Mouse (Mus musculus) lung, adult 2 months (tissue): ENCODE measurements at regions not wholly inside any gene's neighbourhood (a gene's known extent, or its start where the extent isn't known, plus 50 kb on each side); places are given as distances from the start of the nearest gene placed in this dataset.

Experiments
- CTCF ChIP-seq: fragments of 200-500 bp; IDR thresholded peaks from 2 replicates; pipeline ENCODE4 v1.5.1; 2011; ENCODE audit warnings: mild to moderate bottlenecking, low read length, control low read depth; ENCODE audit not compliant: insufficient read depth
- POLR2A ChIP-seq: fragments of 200-500 bp; IDR thresholded peaks from 2 replicates; pipeline ENCODE4 v1.6.1; 2011; ENCODE audit warnings: low read depth, mild to moderate bottlenecking, control low read depth, low read length, borderline replicate concordance; ENCODE audit errors: extremely low read depth

DNA sequence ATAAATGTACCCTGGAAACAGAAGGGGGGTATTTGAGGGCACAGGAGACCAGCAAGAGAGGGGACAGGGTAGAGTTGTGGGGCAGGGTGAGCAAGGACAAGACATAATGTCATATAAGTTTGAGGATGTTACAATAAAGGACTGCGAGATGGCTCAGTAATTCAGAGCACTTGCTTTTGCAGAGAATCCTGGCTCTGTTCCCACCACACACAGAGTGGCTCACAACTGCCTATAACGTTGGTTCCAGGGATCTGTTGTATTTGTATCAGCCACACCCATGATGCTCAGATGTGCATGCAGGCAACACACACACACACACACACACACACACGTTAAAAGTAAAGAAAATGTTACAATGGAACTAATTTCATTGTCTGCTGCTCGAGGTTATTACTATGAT lies 94.2 kb upstream of the Paqr3 start:
- TF ChIP-seq CTCF, result no peak
- TF ChIP-seq POLR2A, result no peak
